Mouse (Mus musculus) liver (tissue): ENCODE data around the gene Gimap1.

Experiments
- DNase-seq: peaks from one replicate; pipeline ENCODE4 v3.0.0-alpha.2; 2020; ENCODE audit warnings: mixed read lengths

Gimap1 gene

GRCm38 (mm10) chr6:48738961-48739779, at the start of gene Gimap1:
TSS of gene Gimap1 (plus strand) at chr6:48739054.
- no peak for DNase-seq

DNA sequence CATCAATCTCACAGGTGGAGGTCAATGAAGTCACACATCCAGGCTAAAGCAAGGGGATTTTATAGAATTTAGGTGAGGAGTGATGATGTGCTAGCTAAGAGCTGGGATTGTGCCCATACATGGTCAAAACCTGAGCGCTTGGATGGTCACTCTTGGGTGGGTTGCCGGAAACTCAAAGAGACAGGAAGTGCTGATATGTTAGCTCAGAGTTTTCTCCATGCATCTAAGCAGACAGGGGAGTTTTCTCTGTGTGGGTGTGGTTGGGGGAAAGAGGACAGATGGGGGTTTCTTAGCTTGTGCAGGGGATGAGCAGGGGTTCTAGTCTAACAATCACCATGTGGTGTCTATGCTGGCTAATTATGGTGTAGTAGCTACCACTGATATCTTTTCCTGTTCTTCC, 49.5 kb upstream of the Gimap1 start:
- DNase-seq = no peak

DNA sequence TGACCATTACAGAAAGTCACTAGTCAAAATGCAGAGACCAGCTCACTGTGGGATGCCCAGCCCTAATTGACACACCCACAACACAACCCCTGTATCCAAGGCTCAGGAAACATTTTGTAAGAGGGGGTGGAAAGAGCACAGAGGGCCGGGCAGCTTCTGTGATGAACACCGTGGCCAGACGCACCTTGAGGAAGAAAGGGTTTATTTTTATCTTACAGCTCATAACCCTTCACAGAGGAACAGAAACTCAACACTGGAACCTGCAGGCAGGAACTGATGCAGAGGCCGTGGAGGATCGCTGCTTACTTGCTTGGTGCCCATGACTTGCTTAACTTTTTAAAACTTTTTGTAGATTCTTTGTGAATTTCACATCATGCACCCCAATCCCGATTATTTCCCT, 45.9 kb upstream of the Gimap1 start:
- DNase-seq = no peak

DNA sequence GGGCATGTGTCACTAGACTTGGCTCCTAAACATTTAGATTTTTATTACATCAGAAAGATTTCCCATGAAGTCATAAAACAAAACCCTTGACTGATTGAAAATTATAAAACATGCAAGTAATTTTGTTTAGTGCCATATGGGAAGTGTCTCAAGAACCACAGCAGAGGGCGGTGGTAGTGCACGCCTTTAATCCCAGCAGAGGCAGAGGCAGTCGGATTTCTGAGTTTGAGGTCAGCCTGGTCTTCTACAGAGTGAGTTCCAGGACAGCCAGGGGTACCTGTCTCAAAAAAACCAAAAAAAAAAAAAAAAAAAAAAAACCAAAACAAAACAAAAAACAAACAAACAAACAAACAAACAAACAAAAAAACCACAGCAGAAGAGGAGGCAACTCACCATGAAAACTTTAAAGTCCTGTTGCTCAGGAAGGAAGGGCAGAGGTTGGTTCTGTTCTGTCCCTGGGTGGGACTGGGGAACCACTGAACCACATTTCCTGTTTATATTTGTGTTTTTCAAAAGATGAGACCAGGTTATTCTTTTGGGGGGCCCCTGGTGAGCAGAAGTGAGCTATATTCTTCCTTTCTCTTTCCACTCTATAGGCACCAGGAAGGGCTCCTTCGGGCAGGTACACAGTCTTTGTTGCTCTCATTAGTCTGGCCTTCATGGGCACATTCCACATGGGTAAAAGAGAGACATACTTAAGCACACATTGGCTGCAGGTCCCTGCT, 41.9 kb upstream of the Gimap1 start:
- DNase-seq = no peak

DNA sequence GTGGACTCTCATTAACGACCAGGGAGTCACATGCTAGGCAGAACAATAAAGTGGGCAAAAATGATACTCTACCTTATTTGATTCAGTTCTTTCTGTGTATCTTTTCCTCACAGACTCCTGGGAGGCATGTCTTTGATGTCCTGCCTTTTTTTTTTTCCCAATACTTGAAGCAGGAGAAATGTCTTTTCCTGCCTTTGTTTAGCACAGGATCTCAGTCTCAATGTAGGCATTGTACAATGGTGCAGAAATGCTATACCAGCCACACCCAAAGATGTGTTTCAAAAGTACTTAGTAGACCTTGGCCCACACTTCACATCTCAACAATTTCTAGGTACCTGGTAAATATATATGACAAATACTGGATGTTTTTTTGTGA, 41.3 kb upstream of the Gimap1 start:
- DNase-seq = no peak

GRCm38 (mm10) chr6:48698066-48698856, 40.6 kb upstream of the Gimap1 start:
- DNase-seq = no peak

DNA sequence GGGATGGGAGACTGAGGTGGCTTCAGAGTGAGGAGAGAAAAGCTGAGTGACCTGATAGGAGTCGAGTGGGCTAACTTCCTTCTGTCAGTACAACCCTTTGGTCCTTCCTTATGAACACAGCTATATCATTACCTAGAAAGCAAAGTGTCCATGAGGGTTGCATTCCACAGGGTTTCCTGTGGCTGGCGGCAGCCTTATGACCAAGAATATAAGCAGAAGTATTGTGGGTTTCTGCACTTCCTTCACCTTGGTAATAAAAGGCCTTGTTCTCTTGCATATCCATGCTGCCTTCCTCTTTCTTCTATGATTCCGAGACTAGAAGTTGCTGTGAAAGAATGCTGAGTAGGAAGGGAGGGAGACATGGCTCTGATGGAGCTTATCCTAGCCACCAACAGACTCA, 40.0 kb upstream of the Gimap1 start:
- DNase-seq = no peak

GRCm38 (mm10) chr6:48700251-48701075, 38.4 kb upstream of the Gimap1 start:
- DNase-seq = no peak

DNA sequence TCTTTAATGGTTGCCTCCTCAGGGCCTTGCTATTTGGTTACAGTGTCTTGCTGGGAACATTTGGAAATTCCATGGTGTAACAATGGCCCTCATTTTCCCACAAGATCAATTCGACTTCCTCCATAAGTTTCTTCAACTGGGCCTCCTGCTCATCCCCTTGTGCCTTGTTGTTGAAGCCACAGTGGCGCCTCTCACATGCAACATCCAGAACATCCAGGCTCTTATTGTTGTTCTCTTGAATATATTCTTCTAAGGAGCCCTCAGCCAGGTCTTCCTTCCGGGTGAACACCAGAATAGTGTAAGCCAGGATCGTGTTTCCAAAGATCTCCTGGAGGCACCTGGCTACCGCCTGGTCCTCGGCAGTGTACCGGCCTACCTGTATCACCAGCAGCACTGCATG, 36.7 kb upstream of the Gimap1 start:
- DNase-seq = no peak

GRCm38 (mm10) chr6:48702601-48703000, 36.3 kb upstream of the Gimap1 start:
- DNase-seq = no peak

DNA sequence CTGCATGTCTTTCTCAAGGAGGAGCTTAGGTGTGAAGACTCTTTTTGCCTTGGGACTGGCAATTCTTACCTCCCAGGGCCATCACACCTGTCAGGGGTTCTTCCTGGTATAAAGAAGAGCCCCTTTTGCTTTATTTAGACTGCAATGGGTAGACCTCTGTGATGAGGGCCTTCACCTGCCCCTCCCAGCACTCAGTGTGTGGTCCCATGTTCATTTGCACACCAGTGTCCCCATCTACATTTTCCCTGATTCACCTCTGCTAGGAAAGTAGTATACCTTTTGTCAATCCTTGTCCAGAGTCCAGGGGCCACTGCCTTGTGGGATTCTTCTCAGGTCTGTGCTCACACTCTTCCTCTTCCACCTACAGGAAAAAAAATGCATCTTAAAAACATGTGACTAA, 34.7 kb upstream of the Gimap1 start:
- no peak for DNase-seq

DNA sequence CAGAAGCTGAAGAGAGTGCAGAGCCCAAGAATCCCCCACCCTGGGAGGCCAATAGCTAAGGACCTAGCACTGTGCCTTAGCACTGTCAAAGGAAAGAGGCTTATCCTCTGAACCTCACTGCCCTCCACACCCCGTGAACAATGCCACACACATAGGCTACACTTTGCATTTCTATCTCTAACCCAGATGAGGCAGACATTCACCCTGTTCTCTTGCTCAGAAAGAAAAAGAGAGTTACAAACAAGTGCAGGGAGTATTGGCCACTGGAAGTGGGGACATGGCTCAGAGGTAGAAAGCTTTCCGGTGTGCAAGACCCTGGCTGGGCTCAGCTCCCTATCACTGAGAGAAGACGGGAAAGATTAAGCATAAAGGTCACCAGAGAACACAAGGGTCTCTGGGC, 32.7 kb upstream of the Gimap1 start:
- no peak for DNase-seq

GRCm38 (mm10) chr6:48718455-48718854, 20.4 kb upstream of the Gimap1 start, which contains the start of the genes Gm28053 and Gimap7:
TSS of gene Gm28053 (plus strand) at chr6:48718607.
TSS of gene Gimap7 (plus strand) at chr6:48718621.
- no peak for DNase-seq

GRCm38 (mm10) chr6:48720326-48720725, 18.5 kb upstream of the Gimap1 start:
- no peak for DNase-seq

- DNase-seq = no peak
These were observed 15.4 kb upstream of the Gimap1 start for GRCm38 (mm10) chr6:48723468-48723867.

DNA sequence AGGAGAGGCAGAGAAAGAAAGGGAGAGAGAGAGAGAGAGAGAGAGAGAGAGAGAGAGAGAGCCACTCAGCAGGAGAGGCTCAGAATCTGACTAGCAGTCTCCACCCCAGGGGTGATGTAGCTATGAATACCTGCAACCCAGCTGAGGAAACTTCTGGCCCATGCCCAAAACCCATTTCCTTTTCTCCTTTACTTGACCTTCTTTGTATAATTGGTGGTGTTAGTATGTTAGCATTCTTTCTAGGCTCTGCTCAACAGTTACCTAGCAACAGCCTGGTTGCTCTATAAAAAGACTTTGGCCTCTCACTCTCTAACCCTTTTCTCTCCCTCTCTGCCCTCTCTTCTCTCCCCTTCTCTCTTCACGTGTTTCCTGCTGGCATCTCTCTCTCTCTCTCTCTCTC, 13.4 kb upstream of the Gimap1 start:
- DNase-seq = no peak

DNA sequence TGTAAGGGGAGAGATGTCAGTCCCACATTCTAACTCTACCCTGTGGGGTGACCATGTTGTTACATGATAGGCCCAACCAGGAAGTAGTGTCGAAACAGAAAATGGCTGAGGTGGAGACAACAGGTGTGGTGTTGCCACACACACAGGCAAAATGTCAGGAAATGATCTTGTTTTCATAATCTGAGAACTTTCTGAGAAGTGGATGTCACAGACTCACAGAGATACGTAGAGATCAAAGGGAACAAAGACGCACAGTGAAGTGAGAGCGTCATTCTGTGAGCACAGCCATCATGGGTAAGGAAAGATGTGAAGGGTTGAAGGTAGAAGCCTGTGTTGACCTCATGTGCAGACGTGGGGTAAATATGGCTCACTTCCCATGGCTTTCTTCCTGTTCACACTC, 11.1 kb upstream of the Gimap1 start:
- no peak for DNase-seq

GRCm38 (mm10) chr6:48732864-48733304, 6.0 kb upstream of the Gimap1 start:
- no peak for DNase-seq

DNA sequence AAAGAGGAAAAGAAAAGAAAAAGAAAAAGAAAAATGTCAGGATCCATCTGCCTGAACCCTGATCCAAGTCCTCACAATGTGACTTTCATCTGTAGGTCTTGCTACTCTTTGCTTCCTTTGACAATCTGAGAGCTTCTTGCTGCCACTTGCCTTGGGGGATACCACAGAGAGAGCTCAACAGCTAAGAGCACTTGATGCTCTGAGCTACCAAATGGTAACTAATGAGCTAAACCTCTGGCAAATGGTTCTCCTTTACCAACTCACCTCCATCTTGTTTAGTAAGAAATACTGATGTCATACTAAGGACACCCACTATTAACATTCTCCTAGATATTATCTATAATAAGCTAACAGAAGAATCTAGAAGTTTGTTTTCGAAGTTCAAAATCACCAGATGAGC, 5.2 kb upstream of the Gimap1 start:
- no peak for DNase-seq

GRCm38 (mm10) chr6:48737053-48737452, 1.8 kb upstream of the Gimap1 start:
- DNase-seq = no peak

- DNase-seq = no peak
These were observed 1.2 kb upstream of the Gimap1 start for GRCm38 (mm10) chr6:48737688-48738087.

GRCm38 (mm10) chr6:48739780-48740055, 864 bp downstream of the Gimap1 start:
- no peak for DNase-seq
